Mouse (Mus musculus): ENCODE measurements around the gene Atg16l2. TPM values are rescaled to one million over a fixed set of nuclear protein-coding genes. Genes with fewer than 3 reads are reported as not detected.

Atg16l2 gene
- polyA plus RNA-seq, 1 experiment from 2014 or later, result 14.9 TPM

DNA sequence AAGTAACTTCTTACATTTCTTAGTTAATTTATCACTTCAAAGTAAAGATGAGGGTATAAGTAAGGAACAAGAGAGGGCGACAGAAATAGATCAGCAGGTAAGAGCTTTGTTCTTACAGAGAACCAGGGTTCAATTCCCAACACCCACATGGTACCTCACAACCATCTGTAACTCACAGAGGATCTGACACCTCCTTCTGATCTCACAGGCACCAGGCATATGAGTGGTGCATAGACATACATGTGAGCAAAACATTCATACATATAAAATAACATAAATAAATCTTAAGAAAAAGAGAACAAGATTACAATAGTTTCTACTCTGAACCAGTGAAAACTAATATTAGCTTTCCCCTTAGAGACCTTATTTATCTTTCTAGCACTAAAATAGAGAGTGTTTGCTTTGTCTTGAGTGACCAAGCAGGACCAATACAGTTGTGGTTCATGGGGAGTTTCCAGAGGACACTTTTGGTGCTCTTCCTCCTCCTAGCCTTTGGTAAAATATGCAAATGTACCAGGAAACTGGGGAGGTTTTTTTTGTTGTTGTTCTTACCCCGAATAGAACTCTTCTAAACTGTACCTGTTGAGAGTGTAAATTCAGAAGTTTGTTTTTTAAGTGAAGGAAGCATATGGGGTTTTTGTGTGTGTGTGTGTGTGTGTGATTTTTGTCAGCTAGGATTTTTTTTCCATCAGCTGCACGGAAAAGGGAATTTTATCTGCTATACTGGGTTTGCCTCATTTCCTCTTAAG is 88.4 kb downstream of the Atg16l2 start:
- no peaks in the 10 kb centered on the region for H3K27me3 ChIP-seq (ENCODE audit: control insufficient read depth, insufficient read depth, low read length)
- ATAC-seq (ENCODE audit: insufficient number of reproducible peaks, low FRiP score, low TSS enrichment, low read depth), result no peak
- 78% methylated on average over 3 of the region's 3 CpGs for whole genome bisulfite sequencing
- no peak for DNase-seq (ENCODE audit: low spot score)
- no peak overlapping the region for H3K27ac ChIP-seq (replicated peaks; ENCODE audit: low read depth, low read length)
- H3K4me3 ChIP-seq (ENCODE audit: low read depth, low read length), result no peak overlapping the region
- no peaks in the 10 kb centered on the region for H3K36me3 ChIP-seq (ENCODE audit: control insufficient read depth, insufficient read depth, low read length)
- no peak overlapping the region for H3K4me2 ChIP-seq (ENCODE audit: low read depth, severe bottlenecking)
- H3K9me3 ChIP-seq (ENCODE audit: control insufficient read depth, low read length), result no peaks in the 10 kb centered on the region
- H3K9ac ChIP-seq (ENCODE audit: low read length), result no peak overlapping the region
- H3K4me1 ChIP-seq (ENCODE audit: control insufficient read depth, insufficient read depth, low read length), result no peaks in the 10 kb centered on the region

Other genes starting within 250 kb of the Atg16l2 start
- gene Fchsd2, start 209.4 kb downstream of the Atg16l2 start, polyA plus RNA-seq (2014; fragmentation: Nextera tagmentation; extraction: Ambion mirVana), result 22.1 and 24.4 TPM in 2 replicates
- gene Stard10, start 14.8 kb upstream of the Atg16l2 start, polyA plus RNA-seq (2014; fragmentation: Nextera tagmentation; extraction: Ambion mirVana), result 15.4 and 17.8 TPM in 2 replicates
- gene Arap1, start 45.8 kb upstream of the Atg16l2 start, polyA plus RNA-seq (2014; fragmentation: Nextera tagmentation; extraction: Ambion mirVana), result 14.3 and 16.6 TPM in 2 replicates
- gene Gm45837, start 108.6 kb upstream of the Atg16l2 start, polyA plus RNA-seq (2014; fragmentation: Nextera tagmentation; extraction: Ambion mirVana), result 0.21 TPM in 1 of 2 replicates, not detected in the other
- 6.9 TPM in 2 replicates for gene Pde2a, start 119.4 kb upstream of the Atg16l2 start, polyA plus RNA-seq (2014; fragmentation: Nextera tagmentation; extraction: Ambion mirVana)

Data from limb, embryonic 11.5 days (tissue).